Mouse (Mus musculus) layer of hippocampus, adult 6 months (tissue): Measurements from ENCODE around the gene Catspere2. TPM values are rescaled to one million over a fixed set of nuclear protein-coding genes. Genes with fewer than 3 reads are reported as not detected.

Experiments used
- long read RNA-seq, 2 experiments: library from polyadenylated mRNA; unstranded; transcript quantifications; one replicate each; pipeline ENCODE4 v2.0.0; 2019 to 2020
- polyA plus RNA-seq: library from polyadenylated mRNA; unstranded; fragments of <200 nt; fragmentation: Nextera tagmentation; gene quantifications from 2 replicates; pipeline ENCODE4 v1.2.3, GENCODE M21; 2021

Catspere2 gene
- 1.2 and 1.6 TPM in 2 replicates for polyA plus RNA-seq
- long read RNA-seq, experiment 1, partial matches to known transcripts: 1 of 9 reads
- long read RNA-seq, experiment 1, other reads (novel, unspliced or antisense): 8 of 9 reads
- long read RNA-seq, experiment 2, partial matches to known transcripts: 1 of 26 reads
- long read RNA-seq, experiment 2, other reads (novel, unspliced or antisense): 25 of 26 reads

DNA sequence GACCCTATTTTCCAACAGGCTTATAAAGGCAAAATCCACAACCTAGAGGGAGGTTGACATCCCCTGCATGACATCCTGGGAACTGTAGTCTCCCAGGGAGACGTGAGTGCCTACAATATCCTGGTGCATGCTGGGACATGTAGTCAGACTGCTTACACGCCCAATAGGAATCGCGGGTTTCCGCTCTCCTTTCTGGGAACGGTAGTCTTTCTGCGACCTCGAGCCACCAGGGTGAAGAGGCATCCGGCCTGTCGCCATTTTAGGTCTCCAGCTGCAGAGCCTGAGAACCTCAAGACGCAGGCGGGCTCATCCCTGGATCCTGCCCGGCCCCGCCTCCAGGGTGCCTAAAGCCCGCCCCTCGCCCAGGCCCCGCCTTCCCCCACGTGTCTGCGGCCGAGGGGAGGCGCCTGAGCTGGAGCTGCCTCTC, at the start of gene Catspere2:
Gene Catspere2, plus strand, starts transcription at position 400 of the 427 bp plus-strand sequence.

GRCm38 (mm10) chr1:178187216-178187791, 204.1 kb downstream of the Catspere2 start, which contains the start of gene Desi2:
TSS of gene Desi2 (plus strand) at chr1:178187417.

Other genes with a start within 250 kb of the Catspere2 start
- gene Adss, start 186.9 kb upstream of the Catspere2 start, polyA plus RNA-seq: 35.5 and 38.3 TPM in 2 replicates
- 6.5 and 8.6 TPM in 2 replicates for gene Desi2, start 204.0 kb downstream of the Catspere2 start, polyA plus RNA-seq